Mouse (Mus musculus): ENCODE measurements around the gene Veph1. TPM values are rescaled to one million over a fixed set of nuclear protein-coding genes. Genes with fewer than 3 reads are reported as not detected.

Gene Veph1
- total RNA-seq, 2 experiments from 2014 or later, result 0.15 to 0.20 TPM

GRCm38 (mm10) chr3:66050092-66050886 is 246.3 kb downstream of the Veph1 start:
- intact Hi-C loops (cut with DNase I), result no loop called here
- DNase-seq (ENCODE audit: low spot score in 2 of 2), result peak; percentile 24 to 54

- DNase-seq (ENCODE audit: low spot score in 2 of 2), result no peak
- intact Hi-C loops (cut with DNase I), result no loop called here
These were observed 255.7 kb downstream of the Veph1 start for GRCm38 (mm10) chr3:66040857-66041494.

GRCm38 (mm10) chr3:66035226-66035625 is 261.4 kb downstream of the Veph1 start:
- intact Hi-C loops (cut with DNase I), result no loop called here
- DNase-seq (ENCODE audit: low spot score in 2 of 2), result no peak

GRCm38 (mm10) chr3:66033346-66033745 is 263.3 kb downstream of the Veph1 start:
- intact Hi-C loops (cut with DNase I), result no loop called here
- no peak for DNase-seq (ENCODE audit: low spot score in 2 of 2)

GRCm38 (mm10) chr3:66025454-66025853 is 271.2 kb downstream of the Veph1 start:
- DNase-seq (ENCODE audit: low spot score in 2 of 2), result no peak
- intact Hi-C loops (cut with DNase I), result no loop called here

GRCm38 (mm10) chr3:66024220-66024792 is 272.3 kb downstream of the Veph1 start:
- DNase-seq (ENCODE audit: low spot score in 2 of 2), result no peak
- intact Hi-C loops (cut with DNase I), result no loop called here

- intact Hi-C loops (cut with DNase I), result no loop called here
- no peak for DNase-seq (ENCODE audit: low spot score in 2 of 2)
These were observed 277.5 kb downstream of the Veph1 start for GRCm38 (mm10) chr3:66019171-66019570.

- no peak for DNase-seq (ENCODE audit: low spot score in 2 of 2)
- intact Hi-C loops (cut with DNase I), result no loop called here
These were observed 288.8 kb downstream of the Veph1 start for GRCm38 (mm10) chr3:66007632-66008401.

- no peak for DNase-seq (ENCODE audit: low spot score in 2 of 2)
- intact Hi-C loops (cut with DNase I), result loop anchor here (5.0 kb wide), 1 partner anchor 232 kb away; no protein-coding TSS in a partner anchor
These were observed 291.6 kb downstream of the Veph1 start for GRCm38 (mm10) chr3:66004989-66005388.

- intact Hi-C loops (cut with DNase I), result loop anchor here (5.0 kb wide), 1 partner anchor 233 kb away; no protein-coding TSS in a partner anchor
- DNase-seq (ENCODE audit: low spot score in 2 of 2), result peak in 1 of 2 experiments; percentile 25
These were observed 292.3 kb downstream of the Veph1 start for GRCm38 (mm10) chr3:66004220-66004951.

Other genes starting within 250 kb of the Veph1 start
- under 1 TPM; 0.55 to 0.74 TPM for gene Ptx3, start 76.9 kb downstream of the Veph1 start, total RNA-seq (2021)